Mouse (Mus musculus): Measurements from ENCODE around the gene Ppil3. TPM values are rescaled to one million over a fixed set of nuclear protein-coding genes. Genes with fewer than 3 reads are reported as not detected.
A peak's percentile ranks its signal among the peaks of the same experiment; 100 is the strongest.

The Ppil3 gene
- polyA plus RNA-seq (2015; fragmentation: Nextera tagmentation; extraction: Ambion mirVana) = 47.7 and 51.0 TPM in 2 replicates

DNA sequence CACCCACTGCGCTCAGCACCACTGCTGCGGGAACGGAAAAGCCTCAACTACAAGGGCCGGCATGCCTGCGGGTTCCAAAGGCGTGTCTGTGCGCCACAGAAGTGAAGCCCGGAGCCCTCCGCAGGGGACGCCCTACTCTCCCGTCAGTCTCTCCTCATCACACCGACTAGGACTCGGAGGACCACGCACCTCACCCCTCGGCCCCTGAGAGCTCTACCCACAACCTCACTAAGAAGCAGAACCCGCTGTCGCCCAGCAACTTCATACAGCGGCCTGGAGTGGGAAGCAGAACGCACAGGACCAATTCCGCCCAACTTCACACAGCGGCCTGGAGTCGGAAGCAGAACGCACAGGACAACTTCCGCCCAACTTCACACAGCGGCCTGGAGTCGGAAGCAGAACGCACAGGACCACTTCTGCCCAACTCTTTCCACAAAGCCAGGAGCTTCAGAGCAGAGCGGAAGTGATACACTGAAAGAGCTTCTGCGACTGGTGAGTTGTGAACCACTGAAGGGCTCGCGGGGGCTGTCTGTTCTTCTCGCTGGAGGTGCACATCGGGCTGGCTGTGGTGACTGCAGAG is at the start of gene Ppil3, which contains the start of gene Nif3l1:
Gene Ppil3 (minus strand): TSS at position 344 of the 580 bp plus-strand sequence.
Gene Nif3l1 (plus strand): TSS at position 9 of the 580 bp plus-strand sequence.
- peak within 1 kb of the TSS; percentile 91 for H3K27ac ChIP-seq (ENCODE audit: low read depth, low read length)
- peaks cover 5% of the 10 kb centered on the region; the same call in 1 of the 2 replicates for H3K36me3 ChIP-seq (ENCODE audit: control insufficient read depth, insufficient read depth, low read length)
- H3K4me3 ChIP-seq (ENCODE audit: low read length) = peak within 1 kb of the TSS; percentile 78
- under 1% methylated on average over 33 of the region's 33 CpGs for WGBS
- peak; percentile 100 for ATAC-seq
- peak within 1 kb of the TSS; percentile 84 for H3K9ac ChIP-seq (ENCODE audit: low read depth, low read length)
- no peaks in the 10 kb centered on the region for H3K9me3 ChIP-seq (ENCODE audit: control insufficient read depth, low read length)
- no peaks in the 10 kb centered on the region for H3K27me3 ChIP-seq (replicated peaks; ENCODE audit: control insufficient read depth, insufficient read depth, low read length)
- H3K4me1 ChIP-seq (ENCODE audit: control insufficient read depth, insufficient read depth, low read depth, low read length) = peaks cover 16% of the 10 kb centered on the region
- H3K4me2 ChIP-seq (ENCODE audit: low read length) = peak within 1 kb of the TSS; percentile 84

DNA sequence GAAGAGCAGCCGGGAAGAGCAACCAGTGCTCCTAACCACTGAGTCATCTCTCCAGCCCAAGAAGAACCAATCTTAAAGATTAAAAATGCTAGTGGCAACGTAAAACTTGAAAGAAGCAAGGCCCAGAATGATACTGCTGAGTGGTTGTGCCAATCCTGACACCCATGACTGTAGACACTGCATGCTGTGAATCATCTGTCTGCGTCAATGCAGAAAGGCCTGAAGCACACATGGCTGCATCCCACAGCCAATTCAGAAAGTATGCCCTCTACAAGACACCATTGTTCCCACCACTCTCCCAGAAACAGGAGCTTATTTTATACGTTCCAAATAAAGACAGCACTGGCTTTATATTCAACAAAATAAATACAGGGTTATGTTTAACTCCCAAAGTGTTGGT is 37.4 kb upstream of the Ppil3 start:
- no peak for ATAC-seq
- no peaks in the 10 kb centered on the region for H3K4me1 ChIP-seq (ENCODE audit: control insufficient read depth, insufficient read depth, low read depth, low read length)
- no peak overlapping the region for H3K4me2 ChIP-seq (ENCODE audit: low read length)
- 87% methylated on average over 4 of the region's 4 CpGs for WGBS
- H3K9ac ChIP-seq (ENCODE audit: low read depth, low read length) = no peak overlapping the region
- H3K4me3 ChIP-seq (ENCODE audit: low read length) = no peak overlapping the region
- peaks cover 27% of the 10 kb centered on the region for H3K36me3 ChIP-seq (ENCODE audit: control insufficient read depth, insufficient read depth, low read length)
- no peaks in the 10 kb centered on the region for H3K27me3 ChIP-seq (replicated peaks; ENCODE audit: control insufficient read depth, insufficient read depth, low read length)
- no peak overlapping the region for H3K27ac ChIP-seq (ENCODE audit: low read depth, low read length)
- H3K9me3 ChIP-seq (ENCODE audit: control insufficient read depth, low read length) = no peaks in the 10 kb centered on the region

DNA sequence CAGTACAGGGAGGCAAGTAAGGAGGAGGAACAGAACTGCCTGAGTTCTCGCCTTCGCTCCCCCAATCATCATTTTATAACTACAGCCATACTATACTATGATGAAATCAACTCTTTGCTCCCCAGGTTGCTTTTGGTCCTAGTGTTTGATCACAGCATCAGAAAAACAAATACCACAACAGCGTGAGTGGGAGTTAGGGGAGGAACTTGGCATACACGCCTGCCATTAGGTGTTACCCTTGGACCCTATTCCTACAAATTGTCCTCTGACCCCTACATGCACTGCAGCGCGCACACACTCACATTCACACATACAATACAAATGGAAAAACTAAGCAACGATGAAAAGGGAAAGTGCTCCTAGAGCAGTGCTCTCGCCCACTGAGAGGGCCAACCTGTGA is 30.4 kb upstream of the Ppil3 start:
- H3K4me2 ChIP-seq (ENCODE audit: low read length) = no peak overlapping the region
- ATAC-seq = no peak
- WGBS = 97% methylated on average over 8 of the region's 8 CpGs
- H3K27ac ChIP-seq (ENCODE audit: low read depth, low read length) = no peak overlapping the region
- H3K9ac ChIP-seq (ENCODE audit: low read depth, low read length) = no peak overlapping the region
- H3K36me3 ChIP-seq (ENCODE audit: control insufficient read depth, insufficient read depth, low read length) = peaks cover 51% of the 10 kb centered on the region
- no peak overlapping the region for H3K4me3 ChIP-seq (ENCODE audit: low read length)
- no peaks in the 10 kb centered on the region for H3K9me3 ChIP-seq (ENCODE audit: control insufficient read depth, low read length)
- H3K4me1 ChIP-seq (ENCODE audit: control insufficient read depth, insufficient read depth, low read depth, low read length) = no peaks in the 10 kb centered on the region
- no peaks in the 10 kb centered on the region for H3K27me3 ChIP-seq (replicated peaks; ENCODE audit: control insufficient read depth, insufficient read depth, low read length)

DNA sequence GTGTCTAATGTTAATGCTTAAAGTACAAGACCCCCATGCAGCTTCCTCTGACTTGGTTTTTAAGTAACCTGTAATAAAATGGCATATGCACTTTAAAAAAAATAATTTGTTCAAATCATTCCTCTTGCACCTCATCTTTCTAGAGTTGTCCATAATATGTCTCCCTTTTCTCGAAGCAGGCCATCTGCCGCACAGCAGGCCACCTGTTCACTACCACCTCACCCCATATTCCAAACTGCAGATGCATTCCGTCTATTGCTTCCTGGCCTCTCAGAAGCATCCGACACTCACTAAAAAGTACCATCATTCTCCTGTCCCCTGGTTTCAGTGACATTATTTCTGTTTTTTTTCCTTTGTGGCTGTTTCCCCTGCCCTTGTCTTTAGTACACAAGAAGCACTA is 20.3 kb upstream of the Ppil3 start:
- Histone ChIP-seq H3K36me3 (ENCODE audit: control insufficient read depth, insufficient read depth, low read length) (peaks cover 44% of the 10 kb centered on the region), H3K27ac (ENCODE audit: low read depth, low read length) (no peak overlapping the region), H3K9ac (ENCODE audit: low read depth, low read length) (no peak overlapping the region), H3K4me1 (ENCODE audit: control insufficient read depth, insufficient read depth, low read depth, low read length) (no peaks in the 10 kb centered on the region), H3K4me3 (ENCODE audit: low read length) (no peak overlapping the region), H3K27me3 (replicated peaks; ENCODE audit: control insufficient read depth, insufficient read depth, low read length) (no peaks in the 10 kb centered on the region), H3K9me3 (ENCODE audit: control insufficient read depth, low read length) (no peaks in the 10 kb centered on the region), H3K4me2 (ENCODE audit: low read length) (no peak overlapping the region)
- WGBS = 89% methylated on average over 4 of the region's 4 CpGs
- no peak for ATAC-seq

DNA sequence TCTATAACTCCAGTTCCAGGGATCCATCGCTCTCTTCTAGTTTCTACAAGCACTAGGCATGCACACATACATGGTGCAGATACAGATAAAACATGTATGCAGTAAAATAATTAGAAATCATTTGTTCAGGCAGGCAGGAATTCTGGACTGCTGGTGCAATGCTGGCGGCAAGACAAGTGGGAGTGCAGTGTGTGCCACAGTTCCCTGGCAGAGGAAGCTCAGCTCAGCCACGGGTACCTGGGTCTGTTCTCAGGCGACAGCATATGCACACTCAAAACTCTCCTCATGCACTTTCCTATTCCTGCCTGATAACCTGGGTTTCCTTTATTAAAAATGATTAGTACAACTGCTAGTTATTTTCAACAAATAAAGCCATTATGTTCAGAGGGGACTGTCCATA is 19.8 kb upstream of the Ppil3 start:
- no peak for ATAC-seq
- Histone ChIP-seq H3K4me1 (ENCODE audit: control insufficient read depth, insufficient read depth, low read depth, low read length) (no peaks in the 10 kb centered on the region), H3K9me3 (ENCODE audit: control insufficient read depth, low read length) (no peaks in the 10 kb centered on the region), H3K9ac (ENCODE audit: low read depth, low read length) (no peak overlapping the region), H3K36me3 (ENCODE audit: control insufficient read depth, insufficient read depth, low read length) (peaks cover 47% of the 10 kb centered on the region), H3K4me3 (ENCODE audit: low read length) (no peak overlapping the region), H3K27ac (ENCODE audit: low read depth, low read length) (no peak overlapping the region), H3K27me3 (replicated peaks; ENCODE audit: control insufficient read depth, insufficient read depth, low read length) (no peaks in the 10 kb centered on the region), H3K4me2 (ENCODE audit: low read length) (no peak overlapping the region)
- WGBS = 93% methylated on average over 4 of the region's 4 CpGs

DNA sequence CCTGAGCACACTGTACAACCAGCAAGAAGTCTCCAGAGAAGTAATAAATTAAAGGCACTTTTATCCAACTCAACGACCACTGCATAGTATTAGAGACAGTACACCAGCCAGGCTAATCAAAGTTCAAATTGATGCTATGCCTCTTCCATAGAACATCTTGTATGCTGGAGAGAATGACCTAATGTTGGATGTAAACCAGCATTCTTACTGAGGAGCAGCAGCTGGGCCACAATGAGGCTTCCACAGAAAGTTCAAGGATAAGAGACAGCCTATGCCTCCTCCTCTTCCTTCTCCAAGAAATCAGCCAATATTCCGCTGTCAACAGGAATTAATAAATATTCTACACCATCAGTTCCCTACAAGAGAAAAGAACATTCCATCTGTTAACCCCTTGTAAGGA is 18.6 kb upstream of the Ppil3 start:
- Histone ChIP-seq H3K36me3 (ENCODE audit: control insufficient read depth, insufficient read depth, low read length) (peaks cover 42% of the 10 kb centered on the region), H3K9me3 (ENCODE audit: control insufficient read depth, low read length) (no peaks in the 10 kb centered on the region), H3K27me3 (replicated peaks; ENCODE audit: control insufficient read depth, insufficient read depth, low read length) (no peaks in the 10 kb centered on the region), H3K4me3 (ENCODE audit: low read length) (no peak overlapping the region), H3K27ac (ENCODE audit: low read depth, low read length) (no peak overlapping the region), H3K4me2 (ENCODE audit: low read length) (no peak overlapping the region), H3K4me1 (ENCODE audit: control insufficient read depth, insufficient read depth, low read depth, low read length) (no peaks in the 10 kb centered on the region), H3K9ac (ENCODE audit: low read depth, low read length) (no peak overlapping the region)
- ATAC-seq = no peak
- WGBS = 86% methylated on average over 2 of the region's 2 CpGs

DNA sequence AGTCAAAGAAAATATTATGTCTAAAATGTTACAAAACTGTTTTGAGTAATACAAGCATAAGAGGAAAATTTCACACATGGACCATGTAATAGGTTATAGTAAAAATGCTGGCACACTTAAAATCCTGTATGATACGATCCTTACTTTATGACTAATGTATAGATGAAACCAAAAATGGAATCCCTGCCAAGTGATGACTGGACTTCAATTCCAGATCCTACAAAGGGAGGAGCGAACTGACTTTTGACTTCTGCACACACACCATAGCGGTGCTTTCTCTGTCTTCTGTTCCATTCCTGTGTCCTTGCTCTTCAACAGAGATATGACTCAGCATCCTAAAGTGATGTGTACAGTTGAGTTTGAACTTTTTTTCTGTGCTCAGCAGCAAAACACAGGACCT is 15.3 kb upstream of the Ppil3 start:
- Histone ChIP-seq H3K9me3 (ENCODE audit: control insufficient read depth, low read length) (no peaks in the 10 kb centered on the region), H3K27me3 (replicated peaks; ENCODE audit: control insufficient read depth, insufficient read depth, low read length) (no peaks in the 10 kb centered on the region), H3K4me2 (ENCODE audit: low read length) (no peak overlapping the region), H3K27ac (ENCODE audit: low read depth, low read length) (no peak overlapping the region), H3K36me3 (ENCODE audit: control insufficient read depth, insufficient read depth, low read length) (peaks cover 44% of the 10 kb centered on the region), H3K9ac (ENCODE audit: low read depth, low read length) (no peak overlapping the region), H3K4me3 (ENCODE audit: low read length) (no peak overlapping the region), H3K4me1 (ENCODE audit: control insufficient read depth, insufficient read depth, low read depth, low read length) (no peaks in the 10 kb centered on the region)
- no peak for ATAC-seq
- 93% methylated on average over 3 of the region's 3 CpGs for WGBS

DNA sequence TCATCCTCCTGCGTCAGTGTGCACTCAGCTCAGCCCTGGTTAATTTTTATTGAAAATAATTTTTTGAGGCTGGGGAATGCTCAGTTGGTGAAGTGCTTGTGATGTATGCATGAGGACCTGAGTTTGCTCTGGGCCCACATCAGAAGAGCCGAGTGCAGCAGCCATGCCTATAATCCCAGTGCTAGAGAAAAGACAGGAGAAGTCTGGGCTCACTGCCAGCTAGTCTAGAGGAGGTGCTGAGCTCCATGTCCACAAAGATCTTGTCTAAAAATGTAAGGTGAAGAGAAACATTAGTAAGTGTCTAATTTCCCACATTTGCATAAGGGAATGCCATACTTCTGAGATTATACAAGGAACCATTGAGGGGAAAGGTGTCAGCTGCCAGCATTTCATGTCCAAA is 13.6 kb upstream of the Ppil3 start:
- Histone ChIP-seq H3K27me3 (replicated peaks; ENCODE audit: control insufficient read depth, insufficient read depth, low read length) (no peaks in the 10 kb centered on the region), H3K27ac (ENCODE audit: low read depth, low read length) (no peak overlapping the region), H3K9ac (ENCODE audit: low read depth, low read length) (no peak overlapping the region), H3K4me3 (ENCODE audit: low read length) (no peak overlapping the region), H3K9me3 (ENCODE audit: control insufficient read depth, low read length) (no peaks in the 10 kb centered on the region), H3K4me2 (ENCODE audit: low read length) (no peak overlapping the region), H3K4me1 (ENCODE audit: control insufficient read depth, insufficient read depth, low read depth, low read length) (no peaks in the 10 kb centered on the region), H3K36me3 (ENCODE audit: control insufficient read depth, insufficient read depth, low read length) (peaks cover 43% of the 10 kb centered on the region)
- 69% methylated on average over 2 of the region's 2 CpGs for WGBS
- ATAC-seq = no peak

DNA sequence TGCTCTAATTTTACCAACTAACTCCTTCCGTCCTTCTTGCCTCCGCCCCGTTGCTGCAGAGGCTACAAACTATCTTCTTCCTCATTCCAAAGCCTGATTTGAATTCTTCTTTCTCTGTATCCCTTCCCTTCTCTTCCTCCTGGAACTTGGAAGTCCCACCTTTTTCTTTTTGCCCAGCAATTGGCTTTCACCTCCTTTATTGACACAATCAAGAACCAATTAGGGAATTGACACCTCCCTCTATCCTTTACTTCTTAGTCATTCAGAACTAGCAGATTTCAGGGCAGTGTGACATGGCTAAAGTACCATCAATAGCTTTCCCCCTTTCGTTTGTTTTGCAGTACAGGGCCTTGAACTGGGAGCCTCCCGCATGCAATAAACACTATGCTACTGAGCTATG is 12.9 kb upstream of the Ppil3 start:
- no peak for ATAC-seq
- Histone ChIP-seq H3K4me1 (ENCODE audit: control insufficient read depth, insufficient read depth, low read depth, low read length) (no peaks in the 10 kb centered on the region), H3K36me3 (ENCODE audit: control insufficient read depth, insufficient read depth, low read length) (peaks cover 40% of the 10 kb centered on the region), H3K27me3 (replicated peaks; ENCODE audit: control insufficient read depth, insufficient read depth, low read length) (no peaks in the 10 kb centered on the region), H3K9me3 (ENCODE audit: control insufficient read depth, low read length) (no peaks in the 10 kb centered on the region), H3K4me2 (ENCODE audit: low read length) (no peak overlapping the region), H3K4me3 (ENCODE audit: low read length) (no peak overlapping the region), H3K9ac (ENCODE audit: low read depth, low read length) (no peak overlapping the region), H3K27ac (ENCODE audit: low read depth, low read length) (no peak overlapping the region)
- WGBS = 95% methylated on average over 5 of the region's 5 CpGs

DNA sequence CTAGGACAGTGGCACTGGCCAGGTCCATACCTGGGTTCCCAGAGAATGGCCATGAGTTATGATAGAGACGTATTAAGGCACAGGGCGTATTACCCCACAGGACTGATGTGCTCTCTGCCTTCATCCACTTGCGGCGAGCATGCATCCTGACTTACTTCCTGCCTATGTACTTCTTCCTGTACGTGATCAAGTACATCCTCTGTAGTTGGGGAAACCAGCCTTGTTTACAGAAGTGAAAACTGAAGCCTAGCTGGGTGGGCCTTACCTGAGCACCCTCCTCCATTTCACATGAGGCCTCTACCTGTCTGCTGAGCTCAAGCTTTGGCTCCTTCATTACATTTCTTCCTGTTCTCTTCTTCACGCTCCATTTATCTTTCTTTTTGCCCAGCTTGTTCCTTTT is 9.0 kb upstream of the Ppil3 start:
- Histone ChIP-seq H3K9ac (ENCODE audit: low read depth, low read length) (no peak overlapping the region), H3K4me3 (ENCODE audit: low read length) (no peak overlapping the region), H3K27ac (ENCODE audit: low read depth, low read length) (no peak overlapping the region), H3K36me3 (ENCODE audit: control insufficient read depth, insufficient read depth, low read length) (peaks cover 38% of the 10 kb centered on the region), H3K27me3 (replicated peaks; ENCODE audit: control insufficient read depth, insufficient read depth, low read length) (no peaks in the 10 kb centered on the region), H3K4me1 (ENCODE audit: control insufficient read depth, insufficient read depth, low read depth, low read length) (no peaks in the 10 kb centered on the region), H3K4me2 (ENCODE audit: low read length) (no peak overlapping the region), H3K9me3 (ENCODE audit: control insufficient read depth, low read length) (no peaks in the 10 kb centered on the region)
- ATAC-seq = no peak
- 97% methylated on average over 6 of the region's 6 CpGs for WGBS
